Mouse (Mus musculus) lung, adult 2 months (tissue): ENCODE results near the gene Olfr453. TPM values are rescaled to one million over a fixed set of nuclear protein-coding genes. Genes with fewer than 3 reads are reported as not detected.
A peak's percentile ranks its signal among the peaks of the same experiment; 100 is the strongest.

Source experiments
- DNase-seq: peaks from one replicate; pipeline ENCODE4 v3.0.0; 2022
- H3K4me1 ChIP-seq: fragments of 200-500 bp; 2 replicates; pipeline ENCODE4 v1.6.1; 2011; ENCODE audit warnings: low read length; ENCODE audit not compliant: control insufficient read depth, insufficient read depth
- H3K4me3 ChIP-seq: fragments of 200-500 bp; replicated peaks from 2 replicates; pipeline ENCODE3; 2011; ENCODE audit warnings: low read depth, mild to moderate bottlenecking, control low read depth, low read length; ENCODE audit errors: extremely low read depth
- CTCF ChIP-seq: fragments of 200-500 bp; IDR thresholded peaks from 2 replicates; pipeline ENCODE4 v1.5.1; 2011; ENCODE audit warnings: mild to moderate bottlenecking, low read length, control low read depth; ENCODE audit not compliant: insufficient read depth
- POLR2A ChIP-seq: fragments of 200-500 bp; IDR thresholded peaks from 2 replicates; pipeline ENCODE4 v1.6.1; 2011; ENCODE audit warnings: low read depth, mild to moderate bottlenecking, control low read depth, low read length, borderline replicate concordance; ENCODE audit errors: extremely low read depth
- WGBS: fragments of 180-500 bp; shearing (Covaris S2); methylation state at CpG from one replicate; pipeline ENCODE4 v1.1.7; 2018; 5-methylcytosine and 5-hydroxymethylcytosine counted together
- polyA plus RNA-seq: library from polyadenylated mRNA; depleted of rRNA; stranded (reverse); fragments of >200 nt; gene quantifications from 2 replicates; pipeline ENCODE4 v1.2.3, GENCODE M21; 2012; rRNA removed

The Olfr453 gene
- not detected in 2 replicates for polyA plus RNA-seq

GRCm38 (mm10) chr6:42739071-42739470, at the start of gene Olfr453:
Gene Olfr453, plus strand, starts transcription at chr6:42739371.
- Histone ChIP-seq H3K4me3 (no peak within 1 kb of the TSS), H3K4me1 (no peaks in the 10 kb centered on the region)
- TF ChIP-seq POLR2A (no peak), CTCF (no peak)
- DNase-seq = no peak
- WGBS = 95% methylated on average over 1 of the region's 1 CpGs

GRCm38 (mm10) chr6:42689761-42690160, 49.4 kb upstream of the Olfr453 start:
- no peak overlapping the region for H3K4me3 ChIP-seq
- DNase-seq = no peak
- TF ChIP-seq CTCF (no peak), POLR2A (no peak)
- no peaks in the 10 kb centered on the region for H3K4me1 ChIP-seq

GRCm38 (mm10) chr6:42692154-42692516, 47.0 kb upstream of the Olfr453 start:
- H3K4me1 ChIP-seq = no peaks in the 10 kb centered on the region
- TF ChIP-seq POLR2A (peak; percentile 49; the same call in 1 of the 2 replicates), CTCF (no peak)
- H3K4me3 ChIP-seq = peak overlapping the region; percentile 94
- peak; percentile 75 for DNase-seq
- WGBS = under 1% methylated on average over 10 of the region's 10 CpGs

- peak; percentile 78 for DNase-seq
- WGBS = under 1% methylated on average over 32 of the region's 32 CpGs
- TF ChIP-seq CTCF (no peak), POLR2A (peak; percentile 71; the same call in 1 of the 2 replicates)
- H3K4me3 ChIP-seq = peak overlapping the region; percentile 94
- H3K4me1 ChIP-seq = no peaks in the 10 kb centered on the region
Measured at GRCm38 (mm10) chr6:42692517-42693190, 46.5 kb upstream of the Olfr453 start.

- no peak for TF ChIP-seq CTCF
- peak; percentile 51; the same call in 1 of the 2 replicates for TF ChIP-seq POLR2A
- 5% methylated on average over 28 of the region's 28 CpGs for WGBS
- Histone ChIP-seq H3K4me3 (peak within 1 kb of the TSS; percentile 71), H3K4me1 (no peaks in the 10 kb centered on the region)
- DNase-seq = peak; percentile 39
Measured at GRCm38 (mm10) chr6:42709291-42710211, 29.6 kb upstream of the Olfr453 start, which contains the start of gene Tcaf1. Gene Tcaf1, minus strand, starts transcription at chr6:42710088.

GRCm38 (mm10) chr6:42714668-42715067, 24.5 kb upstream of the Olfr453 start:
- 59% methylated on average over 8 of the region's 8 CpGs for WGBS
- Histone ChIP-seq H3K4me1 (no peaks in the 10 kb centered on the region), H3K4me3 (no peak overlapping the region)
- DNase-seq = no peak
- no peak for TF ChIP-seq POLR2A
- no peak for TF ChIP-seq CTCF

GRCm38 (mm10) chr6:42717973-42718372, 21.2 kb upstream of the Olfr453 start:
- H3K4me1 ChIP-seq = no peaks in the 10 kb centered on the region
- no peak for TF ChIP-seq CTCF
- no peak for TF ChIP-seq POLR2A

GRCm38 (mm10) chr6:42742303-42742702, 3.1 kb downstream of the Olfr453 start:
- TF ChIP-seq POLR2A (no peak), CTCF (no peak)
- WGBS = 67% methylated on average over 5 of the region's 5 CpGs
- DNase-seq = no peak

More at GRCm38 (mm10) chr6:42717973-42718372, 21.2 kb upstream of the Olfr453 start:
- no peak for DNase-seq
- H3K4me3 ChIP-seq = no peak overlapping the region

GRCm38 (mm10) chr6:42747846-42748245, 8.7 kb downstream of the Olfr453 start:
- TF ChIP-seq POLR2A (no peak), CTCF (no peak)
- Histone ChIP-seq H3K4me3 (no peak overlapping the region), H3K4me1 (no peaks in the 10 kb centered on the region)
- DNase-seq = no peak

More at GRCm38 (mm10) chr6:42742303-42742702, 3.1 kb downstream of the Olfr453 start:
- Histone ChIP-seq H3K4me1 (no peaks in the 10 kb centered on the region), H3K4me3 (no peak overlapping the region)

GRCm38 (mm10) chr6:42756104-42756503, 16.9 kb downstream of the Olfr453 start, which contains the start of gene Olfr38:
Gene Olfr38, plus strand, starts transcription at chr6:42756404.
- no peaks in the 10 kb centered on the region for H3K4me1 ChIP-seq
- H3K4me3 ChIP-seq = no peak within 1 kb of the TSS
- TF ChIP-seq CTCF (no peak), POLR2A (no peak)
- no peak for DNase-seq
- 65% methylated on average over 1 of the region's 1 CpGs for WGBS
